Mouse (Mus musculus) MEL (cell line): ENCODE measurements around the gene Polr2m.

Source experiments
- CTCF ChIP-seq, 3 experiments: IDR thresholded peaks in 2 of 3; conservative IDR thresholded peaks in 1 of 3; 2 replicates each; pipeline ENCODE4 v1.5.1; 2011 to 2012; ENCODE audit warnings: low read length in 3 of 3, low read depth in 2 of 3, mild to moderate bottlenecking in 2 of 3, improper control_type of control experiment in 1 of 3, inconsistent platforms in 1 of 3, mixed read lengths in 1 of 3, moderate library complexity in 1 of 3; ENCODE audit not compliant: control insufficient read depth in 1 of 3, insufficient read depth in 1 of 3, poor library complexity in 1 of 3, severe bottlenecking in 1 of 3
- JUND ChIP-seq: IDR thresholded peaks from 2 replicates; pipeline ENCODE4 v1.6.1; 2011; ENCODE audit warnings: low read depth, mild to moderate bottlenecking, improper control_type of control experiment, low read length
- MXI1 ChIP-seq: IDR thresholded peaks from 2 replicates; pipeline ENCODE4 v1.6.1; 2011; ENCODE audit warnings: mild to moderate bottlenecking, low read depth, low read length, improper control_type of control experiment
- POLR2A ChIP-seq, 2 experiments: IDR thresholded peaks; 2 replicates each; pipeline ENCODE4 v1.6.1; 2011 to 2012; ENCODE audit warnings: low read length in 2 of 2, mild to moderate bottlenecking in 2 of 2, control low read depth in 1 of 2, improper control_type of control experiment in 1 of 2, low read depth in 1 of 2, moderate library complexity in 1 of 2; ENCODE audit not compliant: control insufficient read depth in 1 of 2, insufficient read depth in 1 of 2, poor library complexity in 1 of 2
- SIN3A ChIP-seq: IDR thresholded peaks from 2 replicates; pipeline ENCODE4 v1.6.1; 2012; ENCODE audit warnings: low read length, improper control_type of control experiment, inconsistent platforms
- TAL1 ChIP-seq: IDR thresholded peaks from 2 replicates; pipeline ENCODE4 v1.6.1; 2012; ENCODE audit warnings: mild to moderate bottlenecking, inconsistent platforms, low read length, moderate library complexity, mixed read lengths
- UBTF ChIP-seq: IDR thresholded peaks from 2 replicates; pipeline ENCODE4 v1.6.1; 2012; ENCODE audit warnings: low read depth, mild to moderate bottlenecking, inconsistent platforms, low read length, improper control_type of control experiment, moderate library complexity, borderline replicate concordance; ENCODE audit not compliant: insufficient read depth
- ZKSCAN1 ChIP-seq: IDR thresholded peaks from 2 replicates; pipeline ENCODE4 v1.6.1; 2012; ENCODE audit warnings: low read depth, mild to moderate bottlenecking, inconsistent platforms, low read length, improper control_type of control experiment, moderate library complexity

GRCm38 (mm10) chr9:71478596-71478995 lies 7.1 kb downstream of the Polr2m start:
- TF ChIP-seq UBTF (no peak), SIN3A (no peak), POLR2A (IDR thresholded peaks at IDR 0.05; ENCODE audit: control insufficient read depth in 1 of 2, insufficient read depth in 1 of 2, low read depth in 1 of 2, low read length in 2 of 2, poor library complexity in 1 of 2) (no peak), TAL1 (no peak), JUND (no peak), MXI1 (no peak), ZKSCAN1 (no peak), CTCF (IDR thresholded peaks at IDR 0.05 in 2 of 3, conservative IDR thresholded peaks at IDR 0.05 in 1 of 3; ENCODE audit: control insufficient read depth in 1 of 3, insufficient read depth in 1 of 3, low read depth in 2 of 3, low read length in 3 of 3, poor library complexity in 1 of 3, severe bottlenecking in 1 of 3) (no peak)
